Mouse (Mus musculus) forebrain, embryonic 12.5 days (tissue): ENCODE results near the gene Apip. TPM values are rescaled to one million over a fixed set of nuclear protein-coding genes. Genes with fewer than 3 reads are reported as not detected.

ENCODE experiments used
- ATAC-seq: fragments of 200-750 bp; cut with Nextera tagmentation; 2 replicates; pipeline ENCODE4 v1.8.0; 2017; ENCODE audit warnings: moderate TSS enrichment; ENCODE audit not compliant: low FRiP score
- H3K27ac ChIP-seq: fragments of 300-500 bp; sonication (generic); 2 replicates; pipeline ENCODE4 v1.5.1; 2016; ENCODE audit warnings: mild to moderate bottlenecking
- H3K27me3 ChIP-seq: fragments of 300-500 bp; sonication (generic); 2 replicates; pipeline ENCODE4 v1.6.1; 2016; ENCODE audit warnings: mild to moderate bottlenecking
- H3K36me3 ChIP-seq: fragments of 300-500 bp; sonication (generic); replicated peaks from 2 replicates; pipeline ENCODE4 v1.6.1; 2016; ENCODE audit warnings: mild to moderate bottlenecking
- H3K4me1 ChIP-seq: fragments of 300-500 bp; sonication (generic); 2 replicates; pipeline ENCODE4 v1.6.1; 2016
- H3K4me2 ChIP-seq: fragments of 300-500 bp; sonication (generic); 2 replicates; pipeline ENCODE4 v1.6.1; 2016; ENCODE audit warnings: mild to moderate bottlenecking, moderate library complexity
- H3K4me3 ChIP-seq: fragments of 300-500 bp; sonication (generic); replicated peaks from 2 replicates; pipeline ENCODE4 v1.5.1; 2016; ENCODE audit warnings: mild to moderate bottlenecking
- H3K9ac ChIP-seq: fragments of 300-500 bp; sonication (generic); 2 replicates; pipeline ENCODE4 v1.6.1; 2016; ENCODE audit warnings: mild to moderate bottlenecking
- H3K9me3 ChIP-seq: fragments of 300-500 bp; sonication (generic); 2 replicates; pipeline ENCODE4 v1.6.1; 2016
- WGBS: fragments of 180-500 bp; shearing (Covaris S2); methylation state at CpG from one replicate; pipeline ENCODE4 v1.1.7; 2016; 5-methylcytosine and 5-hydroxymethylcytosine counted together
- polyA plus RNA-seq: library from polyadenylated mRNA; unstranded; fragments of >200 nt; fragmentation: Nextera tagmentation; extraction: Ambion mirVana; gene quantifications from 2 replicates; pipeline ENCODE4 v1.2.1, GENCODE M21; 2016

The Apip gene
- polyA plus RNA-seq = 43.0 and 48.7 TPM in 2 replicates

- peak; percentile 100 for ATAC-seq
- Histone ChIP-seq H3K36me3 (no peaks in the 10 kb centered on the region), H3K4me1 (peaks cover 17% of the 10 kb centered on the region), H3K27ac (peak within 1 kb of the TSS; percentile 70), H3K4me3 (peak within 1 kb of the TSS; percentile 80), H3K9ac (peak within 1 kb of the TSS; percentile 78), H3K4me2 (peak within 1 kb of the TSS; percentile 66), H3K9me3 (no peaks in the 10 kb centered on the region), H3K27me3 (no peaks in the 10 kb centered on the region)
- under 1% methylated on average over 55 of the region's 55 CpGs for WGBS
Observed at GRCm38 (mm10) chr2:103073219-103073982, at the start of gene Apip, which contains the start of gene Pdhx. TSS of gene Apip (plus strand) at chr2:103073675. TSS of gene Pdhx (minus strand) at chr2:103073513.

- H3K4me1 ChIP-seq = 0 out of 2 replicates have a peak, but pooled peaks cover 6% of the 10 kb centered on the region
- no peak for ATAC-seq
- 74% methylated on average over 4 of the region's 4 CpGs for WGBS
Observed at GRCm38 (mm10) chr2:103037831-103038230, 35.6 kb upstream of the Apip start.

GRCm38 (mm10) chr2:103040896-103041295 lies 32.6 kb upstream of the Apip start:
- Histone ChIP-seq H3K27ac (no peak overlapping the region), H3K36me3 (peaks cover 6% of the 10 kb centered on the region; the same call in 1 of the 2 replicates), H3K27me3 (no peaks in the 10 kb centered on the region), H3K4me1 (0 out of 2 replicates have a peak, but pooled peaks cover 6% of the 10 kb centered on the region), H3K9ac (no peak overlapping the region), H3K9me3 (no peaks in the 10 kb centered on the region), H3K4me3 (no peak overlapping the region), H3K4me2 (no peak overlapping the region)
- no peak for ATAC-seq
- WGBS = 79% methylated on average over 8 of the region's 8 CpGs

More at GRCm38 (mm10) chr2:103037831-103038230, 35.6 kb upstream of the Apip start:
- Histone ChIP-seq H3K4me2 (no peak overlapping the region), H3K27me3 (no peaks in the 10 kb centered on the region), H3K9ac (no peak overlapping the region), H3K27ac (no peak overlapping the region), H3K36me3 (peaks cover 8% of the 10 kb centered on the region; the same call in 1 of the 2 replicates), H3K4me3 (no peak overlapping the region), H3K9me3 (no peaks in the 10 kb centered on the region)

GRCm38 (mm10) chr2:103045286-103045685 lies 28.2 kb upstream of the Apip start:
- Histone ChIP-seq H3K4me2 (no peak overlapping the region), H3K4me3 (no peak overlapping the region), H3K9ac (no peak overlapping the region), H3K36me3 (peaks cover 6% of the 10 kb centered on the region; the same call in 1 of the 2 replicates), H3K27me3 (no peaks in the 10 kb centered on the region), H3K9me3 (no peaks in the 10 kb centered on the region), H3K27ac (no peak overlapping the region), H3K4me1 (no peaks in the 10 kb centered on the region)
- no peak for ATAC-seq
- WGBS = 67% methylated on average over 2 of the region's 2 CpGs

DNA sequence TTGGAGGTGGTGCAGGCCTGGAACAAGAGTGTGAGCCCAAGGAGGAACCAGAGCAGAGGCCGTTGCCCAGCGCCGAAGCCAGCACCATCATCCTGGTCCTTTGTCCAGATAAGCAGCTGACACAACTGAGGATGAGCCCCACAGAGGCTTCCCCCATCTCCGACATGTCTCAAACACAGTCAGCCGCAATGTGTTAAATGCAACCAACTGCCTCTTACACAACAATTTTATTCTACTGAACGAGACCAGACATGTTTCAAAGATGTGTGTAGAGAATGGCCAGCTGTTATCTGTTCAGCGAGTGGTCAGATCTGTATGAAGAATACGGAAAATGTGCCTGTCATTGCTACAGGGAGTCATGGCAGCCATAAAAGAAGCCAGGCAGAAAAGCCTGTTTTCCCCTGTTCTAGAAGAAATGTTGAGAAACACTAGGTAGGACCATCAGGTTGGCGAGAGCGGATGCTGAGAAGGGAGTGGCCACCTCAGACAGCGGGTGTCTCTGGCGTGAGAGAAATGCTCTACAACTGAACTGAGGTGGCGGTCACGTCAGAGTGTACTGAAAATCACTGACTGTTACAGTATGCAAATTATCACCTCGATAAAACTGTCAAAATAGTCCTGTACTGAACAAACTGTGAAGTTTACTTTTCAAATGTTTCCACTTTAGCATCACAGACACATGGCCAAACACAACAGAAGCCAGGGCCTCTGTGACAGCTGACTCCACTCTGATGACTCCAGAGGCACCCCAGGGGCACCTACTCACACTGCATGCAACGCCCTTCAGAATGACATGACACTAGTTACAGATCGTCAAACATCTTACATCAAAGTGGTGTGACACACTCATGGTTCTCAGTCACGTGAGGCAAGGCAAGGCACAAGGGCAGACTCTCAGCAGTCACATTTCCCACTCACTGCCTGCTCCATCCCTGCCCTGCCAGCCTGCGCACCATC lies 21.3 kb upstream of the Apip start:
- ATAC-seq = no peak
- no peaks in the 10 kb centered on the region for H3K4me1 ChIP-seq
- H3K4me2 ChIP-seq = no peak overlapping the region
- no peaks in the 10 kb centered on the region for H3K9me3 ChIP-seq
- H3K9ac ChIP-seq = no peak overlapping the region
- 87% methylated on average over 19 of the region's 19 CpGs for WGBS
- no peaks in the 10 kb centered on the region for H3K27me3 ChIP-seq
- H3K36me3 ChIP-seq = peaks cover 3% of the 10 kb centered on the region
- no peak overlapping the region for H3K4me3 ChIP-seq
- H3K27ac ChIP-seq = no peak overlapping the region

- H3K36me3 ChIP-seq = peaks cover 3% of the 10 kb centered on the region
- no peaks in the 10 kb centered on the region for H3K4me1 ChIP-seq
- H3K9me3 ChIP-seq = no peaks in the 10 kb centered on the region
- no peaks in the 10 kb centered on the region for H3K27me3 ChIP-seq
- no peak overlapping the region for H3K27ac ChIP-seq
- 90% methylated on average over 6 of the region's 6 CpGs for WGBS
- no peak for ATAC-seq
- no peak overlapping the region for H3K4me2 ChIP-seq
- H3K4me3 ChIP-seq = no peak overlapping the region
- H3K9ac ChIP-seq = no peak overlapping the region
Observed at GRCm38 (mm10) chr2:103055820-103056219, 17.7 kb upstream of the Apip start.

GRCm38 (mm10) chr2:103058266-103058665 lies 15.2 kb upstream of the Apip start:
- Histone ChIP-seq H3K9ac (no peak overlapping the region), H3K27me3 (no peaks in the 10 kb centered on the region), H3K9me3 (no peaks in the 10 kb centered on the region), H3K36me3 (peaks cover 3% of the 10 kb centered on the region; the same call in 1 of the 2 replicates), H3K27ac (no peak overlapping the region), H3K4me1 (peaks cover 5% of the 10 kb centered on the region; the same call in 1 of the 2 replicates), H3K4me3 (no peak overlapping the region), H3K4me2 (no peak overlapping the region)
- WGBS = 92% methylated on average over 3 of the region's 3 CpGs
- ATAC-seq = no peak

- Histone ChIP-seq H3K4me2 (no peak overlapping the region), H3K27ac (no peak overlapping the region), H3K4me1 (peaks cover 10% of the 10 kb centered on the region; the same call in 1 of the 2 replicates), H3K36me3 (no peaks in the 10 kb centered on the region), H3K27me3 (no peaks in the 10 kb centered on the region), H3K4me3 (no peak overlapping the region), H3K9ac (no peak overlapping the region), H3K9me3 (no peaks in the 10 kb centered on the region)
- 37% methylated on average over 3 of the region's 3 CpGs for WGBS
- ATAC-seq = peak; percentile 23; the same call in 1 of the 2 replicates
Observed at GRCm38 (mm10) chr2:103062865-103063264, 10.6 kb upstream of the Apip start.

DNA sequence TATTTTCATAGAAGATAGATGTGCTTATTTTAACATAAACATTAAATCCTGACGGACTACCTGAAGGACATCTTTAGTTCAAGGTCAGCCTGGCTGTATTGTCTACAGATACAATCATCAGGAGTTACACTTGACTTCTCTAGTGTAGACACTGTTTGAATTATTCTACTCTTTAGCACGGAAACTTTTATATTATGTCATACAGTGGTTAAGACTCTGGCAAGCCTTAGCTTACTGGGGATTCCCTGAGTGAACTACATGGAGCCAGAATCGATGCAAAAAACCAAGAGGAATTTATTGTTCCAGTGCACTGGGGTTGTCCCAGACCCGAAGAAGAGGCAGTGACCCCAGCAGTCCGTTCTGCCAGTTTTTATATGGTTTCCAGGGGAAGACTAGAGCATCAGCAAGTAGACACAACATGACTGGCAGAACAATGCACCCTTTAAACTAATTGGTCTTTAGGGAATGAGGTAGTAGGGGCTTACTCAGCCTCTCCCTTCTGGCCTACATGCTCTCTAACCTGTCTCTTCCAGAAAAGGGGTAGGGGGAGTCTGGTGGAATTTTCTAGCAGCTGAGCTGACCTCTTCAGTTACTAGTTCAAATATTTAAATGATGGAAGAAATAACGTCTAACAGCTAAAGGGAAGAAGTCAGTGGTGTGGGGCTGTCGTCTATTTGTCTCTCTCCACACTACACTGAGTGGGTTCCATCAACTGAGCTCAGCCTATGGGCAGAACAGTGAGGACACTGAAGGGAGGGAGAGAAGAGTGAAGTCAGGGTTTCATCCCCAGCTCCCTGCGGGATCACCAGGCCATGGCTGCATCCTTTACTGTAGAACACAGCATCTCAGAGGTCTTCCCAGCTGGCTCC lies 6.6 kb upstream of the Apip start:
- no peak overlapping the region for H3K27ac ChIP-seq
- no peak for ATAC-seq
- WGBS = 84% methylated on average over 8 of the region's 8 CpGs
- no peak overlapping the region for H3K4me2 ChIP-seq
- no peaks in the 10 kb centered on the region for H3K27me3 ChIP-seq
- H3K4me1 ChIP-seq = peaks cover 18% of the 10 kb centered on the region
- H3K9ac ChIP-seq = no peak overlapping the region
- H3K9me3 ChIP-seq = no peaks in the 10 kb centered on the region
- no peaks in the 10 kb centered on the region for H3K36me3 ChIP-seq
- H3K4me3 ChIP-seq = no peak overlapping the region

- Histone ChIP-seq H3K4me3 (no peak overlapping the region), H3K9ac (no peak overlapping the region), H3K4me1 (peaks cover 25% of the 10 kb centered on the region), H3K9me3 (no peaks in the 10 kb centered on the region), H3K4me2 (no peak overlapping the region), H3K36me3 (no peaks in the 10 kb centered on the region), H3K27me3 (no peaks in the 10 kb centered on the region), H3K27ac (no peak overlapping the region)
- no peak for ATAC-seq
- 95% methylated on average over 2 of the region's 2 CpGs for WGBS
Observed at GRCm38 (mm10) chr2:103067552-103068207, 5.8 kb upstream of the Apip start.

DNA sequence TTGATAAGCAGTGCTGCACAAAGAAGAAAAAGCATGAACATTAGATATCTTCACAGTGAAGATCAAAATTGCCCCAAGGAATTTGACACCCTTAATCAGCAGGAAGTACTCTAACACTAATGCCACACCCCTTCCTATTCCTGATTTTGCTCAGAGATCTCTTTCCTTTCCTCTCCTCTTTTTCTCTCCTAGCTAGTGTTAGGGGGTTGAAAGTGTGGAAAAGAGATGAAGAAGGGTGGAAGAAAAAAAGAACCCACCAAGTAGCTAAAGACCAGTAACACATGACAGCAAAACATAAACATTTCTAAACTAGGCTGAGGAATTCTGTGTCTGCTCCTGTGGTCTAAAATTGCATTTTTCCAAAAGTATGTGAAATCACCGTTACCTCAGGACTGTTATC lies 4.9 kb upstream of the Apip start:
- Histone ChIP-seq H3K27ac (no peak overlapping the region), H3K4me3 (no peak overlapping the region), H3K27me3 (no peaks in the 10 kb centered on the region), H3K36me3 (no peaks in the 10 kb centered on the region), H3K9ac (no peak overlapping the region), H3K4me2 (no peak overlapping the region), H3K4me1 (peaks cover 20% of the 10 kb centered on the region), H3K9me3 (no peaks in the 10 kb centered on the region)
- no peak for ATAC-seq
- WGBS = 81% methylated on average over 1 of the region's 1 CpGs
